Mouse (Mus musculus): ENCODE results near the gene Ergic3. TPM values are rescaled to one million over a fixed set of nuclear protein-coding genes. Genes with fewer than 3 reads are reported as not detected.

Gene Ergic3
- total and polyA plus RNA-seq, 2 experiments = 59.2 to 168 TPM

DNA sequence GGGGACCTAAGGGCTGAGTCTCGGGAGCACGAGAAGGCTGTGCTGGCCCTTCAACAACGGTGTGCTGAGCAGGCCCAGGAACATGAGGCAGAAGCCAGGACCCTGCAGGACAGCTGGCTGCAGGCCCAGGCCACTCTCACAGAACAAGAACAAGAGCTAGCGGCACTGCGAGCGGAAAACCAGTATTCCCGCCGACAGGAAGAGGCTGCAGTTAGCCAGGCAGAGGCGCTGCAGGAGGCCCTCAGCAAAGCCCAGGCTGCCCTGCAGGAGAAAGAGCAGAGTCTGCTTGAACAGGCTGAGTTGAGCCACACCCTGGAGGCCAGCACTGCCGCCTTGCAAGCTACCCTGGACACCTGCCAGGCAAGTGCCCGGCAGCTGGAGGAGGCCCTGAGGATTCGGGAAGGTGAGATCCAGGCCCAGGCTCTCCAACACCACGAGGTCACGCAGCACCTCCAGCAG lies 16.0 kb upstream of the Ergic3 start:
- Histone ChIP-seq H3K27me3 (ENCODE audit: control insufficient read depth, insufficient read depth, low read length) (no peaks in the 10 kb centered on the region), H3K79me2 (ENCODE audit: control insufficient read depth, insufficient read depth, low read length) (no peaks in the 10 kb centered on the region), H3K36me3 (ENCODE audit: control insufficient read depth, insufficient read depth, low read length) (peaks cover 5% of the 10 kb centered on the region; the same call in 1 of the 2 replicates), H3K9ac (ENCODE audit: low read depth, low read length) (no peak overlapping the region), H3K4me1 (ENCODE audit: control insufficient read depth, insufficient read depth, low read length) (no peaks in the 10 kb centered on the region), H3K27ac (replicated peaks; ENCODE audit: insufficient read depth, low read depth, low read length) (no peak overlapping the region), H3K4me3 (ENCODE audit: insufficient read depth, low read depth, low read length) (no peak overlapping the region)
- WGBS = 84% methylated on average over 14 of the region's 14 CpGs
- DNase-seq (ENCODE audit: extremely low read depth, low read depth, low spot score) = no peak
- no peak for TF ChIP-seq CTCF (IDR thresholded peaks at IDR 0.05; ENCODE audit: low read depth, low read length)
- TF ChIP-seq POLR2A (IDR thresholded peaks at IDR 0.05; ENCODE audit: extremely low read depth, insufficient read depth, low read length) = no peak

GRCm38 (mm10) chr2:156005393-156005792 lies 2.5 kb upstream of the Ergic3 start:
- H3K9ac ChIP-seq (ENCODE audit: low read depth, low read length) = no peak overlapping the region
- H3K36me3 ChIP-seq (ENCODE audit: control insufficient read depth, insufficient read depth, low read length) = no peaks in the 10 kb centered on the region; the same call in 1 of the 2 replicates
- TF ChIP-seq CTCF (IDR thresholded peaks at IDR 0.05; ENCODE audit: low read depth, low read length) (0 out of 2 replicates have a peak, but pooled peaks have one; percentile 5), POLR2A (IDR thresholded peaks at IDR 0.05; ENCODE audit: extremely low read depth, insufficient read depth, low read length) (no peak)
- no peak overlapping the region for H3K4me3 ChIP-seq (ENCODE audit: insufficient read depth, low read depth, low read length)
- H3K27me3 ChIP-seq (ENCODE audit: control insufficient read depth, insufficient read depth, low read length) = no peaks in the 10 kb centered on the region
- WGBS = 95% methylated on average over 4 of the region's 4 CpGs
- no peaks in the 10 kb centered on the region; the same call in none of the 2 replicates for H3K4me1 ChIP-seq (ENCODE audit: control insufficient read depth, insufficient read depth, low read length)
- no peaks in the 10 kb centered on the region for H3K79me2 ChIP-seq (ENCODE audit: control insufficient read depth, insufficient read depth, low read length)
- H3K27ac ChIP-seq (replicated peaks; ENCODE audit: insufficient read depth, low read depth, low read length) = no peak overlapping the region
- DNase-seq (ENCODE audit: extremely low read depth, low read depth, low spot score) = no peak

- no peak overlapping the region for H3K9ac ChIP-seq (ENCODE audit: low read depth, low read length)
- 80% methylated on average over 3 of the region's 3 CpGs for WGBS
- DNase-seq (ENCODE audit: extremely low read depth, low read depth, low spot score) = no peak
- H3K27me3 ChIP-seq (ENCODE audit: control insufficient read depth, insufficient read depth, low read length) = no peaks in the 10 kb centered on the region
- no peaks in the 10 kb centered on the region for H3K79me2 ChIP-seq (ENCODE audit: control insufficient read depth, insufficient read depth, low read length)
- H3K4me1 ChIP-seq (ENCODE audit: control insufficient read depth, insufficient read depth, low read length) = no peaks in the 10 kb centered on the region
- H3K36me3 ChIP-seq (ENCODE audit: control insufficient read depth, insufficient read depth, low read length) = peaks cover 15% of the 10 kb centered on the region; the same call in 1 of the 2 replicates
- H3K4me3 ChIP-seq (ENCODE audit: insufficient read depth, low read depth, low read length) = no peak overlapping the region
- TF ChIP-seq CTCF (IDR thresholded peaks at IDR 0.05; ENCODE audit: low read depth, low read length) (no peak), POLR2A (IDR thresholded peaks at IDR 0.05; ENCODE audit: extremely low read depth, insufficient read depth, low read length) (no peak)
- no peak overlapping the region for H3K27ac ChIP-seq (replicated peaks; ENCODE audit: insufficient read depth, low read depth, low read length)
Observed at GRCm38 (mm10) chr2:156018106-156018505, 10.3 kb downstream of the Ergic3 start.

- Histone ChIP-seq H3K79me2 (ENCODE audit: control insufficient read depth, insufficient read depth, low read length) (no peaks in the 10 kb centered on the region), H3K4me1 (ENCODE audit: control insufficient read depth, insufficient read depth, low read length) (no peaks in the 10 kb centered on the region), H3K27me3 (ENCODE audit: control insufficient read depth, insufficient read depth, low read length) (no peaks in the 10 kb centered on the region), H3K9ac (ENCODE audit: low read depth, low read length) (no peak overlapping the region), H3K27ac (replicated peaks; ENCODE audit: insufficient read depth, low read depth, low read length) (no peak overlapping the region), H3K36me3 (ENCODE audit: control insufficient read depth, insufficient read depth, low read length) (peaks cover 3% of the 10 kb centered on the region; the same call in 1 of the 2 replicates), H3K4me3 (ENCODE audit: insufficient read depth, low read depth, low read length) (no peak overlapping the region)
- DNase-seq (ENCODE audit: extremely low read depth, low read depth, low spot score) = no peak
- TF ChIP-seq POLR2A (IDR thresholded peaks at IDR 0.05; ENCODE audit: extremely low read depth, insufficient read depth, low read length) (no peak), CTCF (IDR thresholded peaks at IDR 0.05; ENCODE audit: low read depth, low read length) (no peak)
- 92% methylated on average over 8 of the region's 8 CpGs for WGBS
Observed at GRCm38 (mm10) chr2:156021219-156021618, 13.4 kb downstream of the Ergic3 start.

GRCm38 (mm10) chr2:156021765-156022164 lies 13.9 kb downstream of the Ergic3 start:
- 80% methylated on average over 2 of the region's 2 CpGs for WGBS
- H3K9ac ChIP-seq (ENCODE audit: low read depth, low read length) = no peak overlapping the region

DNA sequence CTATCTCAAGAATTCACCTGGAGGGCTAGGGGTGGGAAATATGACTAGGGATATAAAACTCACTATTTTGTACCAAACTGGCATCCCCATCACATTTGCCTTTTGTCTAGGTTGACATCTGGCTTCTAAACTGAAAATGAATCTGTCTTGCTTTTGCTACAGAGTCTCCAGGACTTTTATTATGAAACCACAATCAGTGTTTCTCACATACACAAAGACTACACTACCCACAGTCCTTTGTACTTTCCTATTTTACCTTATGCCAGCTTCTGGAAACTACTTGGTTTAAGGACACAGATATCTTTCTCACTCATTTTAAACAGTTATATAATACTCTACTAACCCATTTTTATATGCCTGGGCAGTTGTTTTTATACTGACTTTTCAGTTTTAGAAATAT lies 17.6 kb downstream of the Ergic3 start:
- DNase-seq (ENCODE audit: extremely low read depth, low read depth, low spot score) = peak; percentile 56
- Histone ChIP-seq H3K9ac (ENCODE audit: low read depth, low read length) (no peak overlapping the region), H3K79me2 (ENCODE audit: control insufficient read depth, insufficient read depth, low read length) (no peaks in the 10 kb centered on the region), H3K4me3 (ENCODE audit: insufficient read depth, low read depth, low read length) (no peak overlapping the region), H3K27ac (replicated peaks; ENCODE audit: insufficient read depth, low read depth, low read length) (no peak overlapping the region), H3K4me1 (ENCODE audit: control insufficient read depth, insufficient read depth, low read length) (no peaks in the 10 kb centered on the region), H3K36me3 (ENCODE audit: control insufficient read depth, insufficient read depth, low read length) (no peaks in the 10 kb centered on the region), H3K27me3 (ENCODE audit: control insufficient read depth, insufficient read depth, low read length) (no peaks in the 10 kb centered on the region)
- no peak for TF ChIP-seq POLR2A (IDR thresholded peaks at IDR 0.05; ENCODE audit: extremely low read depth, insufficient read depth, low read length)
- TF ChIP-seq CTCF (IDR thresholded peaks at IDR 0.05; ENCODE audit: low read depth, low read length) = no peak

More at GRCm38 (mm10) chr2:156021765-156022164, 13.9 kb downstream of the Ergic3 start:
- Histone ChIP-seq H3K36me3 (ENCODE audit: control insufficient read depth, insufficient read depth, low read length) (peaks cover 2% of the 10 kb centered on the region; the same call in 1 of the 2 replicates), H3K27ac (replicated peaks; ENCODE audit: insufficient read depth, low read depth, low read length) (no peak overlapping the region), H3K79me2 (ENCODE audit: control insufficient read depth, insufficient read depth, low read length) (no peaks in the 10 kb centered on the region), H3K27me3 (ENCODE audit: control insufficient read depth, insufficient read depth, low read length) (no peaks in the 10 kb centered on the region), H3K4me3 (ENCODE audit: insufficient read depth, low read depth, low read length) (no peak overlapping the region), H3K4me1 (ENCODE audit: control insufficient read depth, insufficient read depth, low read length) (no peaks in the 10 kb centered on the region)
- DNase-seq (ENCODE audit: extremely low read depth, low read depth, low spot score) = no peak
- TF ChIP-seq POLR2A (IDR thresholded peaks at IDR 0.05; ENCODE audit: extremely low read depth, insufficient read depth, low read length) = no peak
- no peak for TF ChIP-seq CTCF (IDR thresholded peaks at IDR 0.05; ENCODE audit: low read depth, low read length)

Data from liver, adult 2 months (tissue).